Mouse (Mus musculus) testis, adult 2 months (tissue): ENCODE measurements around the gene Acox1.

Experiments used
- CTCF ChIP-seq: fragments of 200-500 bp; IDR thresholded peaks from 2 replicates; pipeline ENCODE4 v1.5.1; 2012; ENCODE audit warnings: low read depth, mild to moderate bottlenecking, inconsistent platforms, low read length, moderate library complexity; ENCODE audit not compliant: control insufficient read depth, insufficient read depth, insufficient replicate concordance
- POLR2A ChIP-seq: fragments of 200-500 bp; IDR thresholded peaks from 2 replicates; pipeline ENCODE4 v1.6.1; 2012; ENCODE audit warnings: low read depth, mild to moderate bottlenecking, inconsistent platforms, low read length, moderate library complexity; ENCODE audit not compliant: control insufficient read depth

DNA sequence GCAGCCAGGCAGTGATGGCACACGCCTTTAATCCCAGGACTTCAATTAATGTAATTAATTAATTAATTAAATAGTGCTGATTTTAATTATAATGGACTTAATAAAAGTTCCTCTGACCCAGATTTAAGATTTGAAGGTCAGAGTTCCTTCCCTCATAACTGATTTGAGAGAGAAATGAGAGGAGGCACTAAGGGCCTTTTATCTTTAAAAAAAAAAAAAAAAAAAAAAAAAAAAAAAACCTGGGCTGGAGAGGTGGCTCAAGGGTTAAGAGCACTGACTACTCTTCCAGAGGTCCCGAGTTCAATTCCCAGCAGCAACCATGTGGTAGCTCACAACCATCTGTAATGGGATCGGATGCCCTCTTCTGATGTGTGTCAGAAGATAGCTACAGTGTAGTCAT is 9.8 kb upstream of the Acox1 start:
- TF ChIP-seq CTCF (no peak), POLR2A (no peak)
